Mouse (Mus musculus): ENCODE results near the gene 9330182O14Rik. TPM values are rescaled to one million over a fixed set of nuclear protein-coding genes. Genes with fewer than 3 reads are reported as not detected.
A peak's percentile ranks its signal among the peaks of the same experiment; 100 is the strongest.

Gene 9330182O14Rik
- polyA plus RNA-seq (2016; fragmentation: Nextera tagmentation; extraction: Ambion mirVana), result not detected in 2 replicates

DNA sequence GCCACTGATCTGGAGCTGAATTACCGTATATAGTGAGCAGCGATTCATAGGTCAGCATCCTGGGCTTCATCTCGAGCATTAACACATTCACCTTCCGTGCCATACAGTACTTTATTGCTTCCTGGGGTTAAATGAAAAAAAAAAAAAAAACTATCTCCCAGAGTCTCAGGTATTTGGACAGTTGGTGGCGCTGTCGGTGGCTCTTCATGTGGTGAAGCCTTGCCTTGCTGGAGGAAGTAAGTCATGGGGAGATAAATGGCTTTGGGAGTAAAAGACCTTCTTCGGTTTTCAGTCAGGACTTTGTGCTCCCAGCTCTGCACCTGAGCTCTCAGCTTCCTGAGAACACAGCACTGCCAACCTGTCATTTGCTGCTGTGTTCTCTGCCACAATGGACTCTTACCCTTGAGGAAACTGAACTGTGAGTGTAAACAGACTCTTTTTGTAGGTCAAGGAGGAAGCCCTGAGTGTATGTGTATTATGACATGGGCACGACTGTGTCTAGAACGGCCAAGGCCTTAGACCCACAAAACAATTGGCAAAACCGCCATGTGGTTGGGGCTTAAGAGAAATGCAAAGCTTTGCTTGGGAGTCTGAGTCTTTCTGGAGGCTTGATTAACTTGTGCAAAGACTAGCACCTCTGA lies at the start of gene 9330182O14Rik:
9330182O14Rik (plus strand) TSS at position 214 of the 641 bp plus-strand sequence.
- Histone ChIP-seq H3K27me3 (replicated peaks) (no peaks in the 10 kb centered on the region; the same call in 1 of the 2 replicates), H3K9me3 (replicated peaks) (no peaks in the 10 kb centered on the region), H3K27ac (no peak within 1 kb of the TSS), H3K9ac (no peak within 1 kb of the TSS), H3K4me1 (no peaks in the 10 kb centered on the region), H3K4me3 (no peak within 1 kb of the TSS), H3K36me3 (no peaks in the 10 kb centered on the region), H3K4me2 (no peak within 1 kb of the TSS)
- no peak for ATAC-seq
- 36% methylated on average over 10 of the region's 10 CpGs for WGBS (ENCODE audit: insufficient replicate concordance)

DNA sequence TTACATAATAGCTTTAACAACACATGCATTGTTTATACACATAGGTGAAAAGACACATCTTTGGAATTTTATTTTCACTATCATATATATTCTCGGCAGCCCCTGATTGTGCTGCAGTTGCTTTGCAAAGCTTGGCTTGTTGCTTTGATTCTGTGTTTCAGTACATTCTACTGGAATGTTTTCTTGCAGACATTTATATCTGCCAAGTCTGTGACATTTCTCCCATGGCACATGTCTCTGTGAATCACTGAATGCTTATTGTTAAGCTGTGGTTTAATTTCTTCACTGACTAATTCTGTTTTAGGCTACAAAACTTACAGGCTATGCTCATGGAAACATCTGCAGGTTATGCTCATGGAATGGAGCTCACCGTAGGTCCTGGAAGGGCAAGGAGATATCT lies 30.9 kb upstream of the 9330182O14Rik start:
- ATAC-seq, result no peak
- 72% methylated on average over 2 of the region's 2 CpGs for WGBS (ENCODE audit: insufficient replicate concordance)
- no peak overlapping the region for H3K4me3 ChIP-seq
- no peaks in the 10 kb centered on the region for H3K4me1 ChIP-seq
- no peak overlapping the region for H3K27ac ChIP-seq
- no peak overlapping the region for H3K9ac ChIP-seq
- H3K9me3 ChIP-seq (replicated peaks), result no peaks in the 10 kb centered on the region
- H3K27me3 ChIP-seq (replicated peaks), result no peaks in the 10 kb centered on the region
- no peak overlapping the region for H3K4me2 ChIP-seq
- H3K36me3 ChIP-seq, result no peaks in the 10 kb centered on the region

- H3K4me1 ChIP-seq, result no peaks in the 10 kb centered on the region
- H3K9me3 ChIP-seq (replicated peaks), result no peaks in the 10 kb centered on the region
- H3K4me2 ChIP-seq, result no peak overlapping the region
- H3K36me3 ChIP-seq, result no peaks in the 10 kb centered on the region
- no peak overlapping the region for H3K27ac ChIP-seq
- ATAC-seq, result no peak
- 77% methylated on average over 4 of the region's 4 CpGs for WGBS (ENCODE audit: insufficient replicate concordance)
- H3K27me3 ChIP-seq (replicated peaks), result no peaks in the 10 kb centered on the region
- H3K9ac ChIP-seq, result no peak overlapping the region
- H3K4me3 ChIP-seq, result no peak overlapping the region
These were observed 28.5 kb upstream of the 9330182O14Rik start for GRCm38 (mm10) chr15:40105712-40106111.

GRCm38 (mm10) chr15:40113888-40114576 lies 20.1 kb upstream of the 9330182O14Rik start:
- 0 out of 2 replicates have a peak, but pooled peaks cover 4% of the 10 kb centered on the region for H3K4me1 ChIP-seq
- H3K4me2 ChIP-seq, result peak overlapping the region; percentile 31; the same call in 1 of the 2 replicates
- no peak for ATAC-seq
- no peaks in the 10 kb centered on the region for H3K36me3 ChIP-seq
- H3K9me3 ChIP-seq (replicated peaks), result no peaks in the 10 kb centered on the region
- WGBS (ENCODE audit: insufficient replicate concordance), result 28% methylated on average over 15 of the region's 18 CpGs
- H3K9ac ChIP-seq, result no peak overlapping the region
- no peaks in the 10 kb centered on the region for H3K27me3 ChIP-seq (replicated peaks)
- H3K27ac ChIP-seq, result no peak overlapping the region
- no peak overlapping the region for H3K4me3 ChIP-seq

- no peak overlapping the region for H3K27ac ChIP-seq
- H3K27me3 ChIP-seq (replicated peaks), result no peaks in the 10 kb centered on the region
- H3K4me3 ChIP-seq, result no peak overlapping the region
- WGBS (ENCODE audit: insufficient replicate concordance), result 42% methylated on average over 22 of the region's 22 CpGs
- H3K4me2 ChIP-seq, result peak overlapping the region; percentile 31
- no peaks in the 10 kb centered on the region for H3K36me3 ChIP-seq
- H3K4me1 ChIP-seq, result 0 out of 2 replicates have a peak, but pooled peaks cover 4% of the 10 kb centered on the region
- ATAC-seq, result no peak
- H3K9me3 ChIP-seq (replicated peaks), result no peaks in the 10 kb centered on the region
- no peak overlapping the region for H3K9ac ChIP-seq
These were observed 19.4 kb upstream of the 9330182O14Rik start for GRCm38 (mm10) chr15:40114600-40115271.

- Histone ChIP-seq H3K9me3 (replicated peaks) (no peaks in the 10 kb centered on the region), H3K9ac (no peak overlapping the region), H3K27me3 (replicated peaks) (no peaks in the 10 kb centered on the region), H3K4me3 (no peak overlapping the region), H3K27ac (no peak overlapping the region), H3K4me1 (0 out of 2 replicates have a peak, but pooled peaks cover 4% of the 10 kb centered on the region), H3K36me3 (no peaks in the 10 kb centered on the region), H3K4me2 (no peak overlapping the region)
- ATAC-seq, result no peak
- WGBS (ENCODE audit: insufficient replicate concordance), result 65% methylated on average over 3 of the region's 3 CpGs
These were observed 17.8 kb upstream of the 9330182O14Rik start for GRCm38 (mm10) chr15:40116396-40116795.

DNA sequence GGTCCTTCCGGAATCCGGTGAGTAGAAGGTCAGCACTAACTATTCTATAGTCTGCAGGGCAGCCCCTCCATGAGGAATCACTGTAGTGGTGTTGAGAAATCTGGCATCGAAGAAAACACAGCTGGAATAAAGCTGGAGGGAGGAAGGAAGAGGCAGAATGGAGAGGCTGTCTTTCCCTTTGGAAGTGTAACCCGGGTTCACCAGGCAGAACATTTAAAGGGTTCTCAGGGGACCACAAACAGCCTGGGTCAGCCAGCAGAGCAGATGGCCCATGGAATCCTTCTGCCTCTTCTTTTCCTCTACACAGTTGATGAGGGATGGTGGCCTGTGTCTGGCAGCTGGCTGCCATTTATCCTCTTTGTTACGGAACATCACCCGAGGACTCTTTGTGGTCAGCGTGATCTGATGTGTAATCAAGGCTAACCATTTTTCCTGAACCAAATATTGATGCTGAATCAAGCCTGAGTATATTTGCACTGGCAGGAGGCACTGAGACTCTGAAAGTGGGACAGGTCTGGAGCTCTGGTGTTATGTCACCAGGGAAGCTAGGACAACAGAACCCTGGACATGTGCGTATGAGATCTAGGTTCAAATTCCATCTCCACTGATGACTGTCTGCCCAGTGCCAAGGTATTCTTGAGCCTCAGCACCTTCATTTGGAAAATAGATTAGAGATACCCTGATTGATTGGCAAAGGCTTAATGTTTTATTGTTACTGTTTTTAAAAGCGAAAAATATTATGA lies 9.8 kb upstream of the 9330182O14Rik start:
- Histone ChIP-seq H3K27me3 (replicated peaks) (no peaks in the 10 kb centered on the region), H3K9me3 (replicated peaks) (no peaks in the 10 kb centered on the region), H3K4me3 (no peak overlapping the region), H3K36me3 (no peaks in the 10 kb centered on the region), H3K4me2 (no peak overlapping the region), H3K9ac (no peak overlapping the region), H3K4me1 (no peaks in the 10 kb centered on the region), H3K27ac (no peak overlapping the region)
- ATAC-seq, result no peak
- 71% methylated on average over 9 of the region's 9 CpGs for WGBS (ENCODE audit: insufficient replicate concordance)

GRCm38 (mm10) chr15:40129496-40129895 lies 4.7 kb upstream of the 9330182O14Rik start:
- no peak overlapping the region for H3K27ac ChIP-seq
- H3K4me3 ChIP-seq, result no peak overlapping the region
- H3K36me3 ChIP-seq, result no peaks in the 10 kb centered on the region
- H3K27me3 ChIP-seq (replicated peaks), result no peaks in the 10 kb centered on the region; the same call in 1 of the 2 replicates
- WGBS (ENCODE audit: insufficient replicate concordance), result 60% methylated on average over 5 of the region's 5 CpGs
- no peak overlapping the region for H3K4me2 ChIP-seq
- H3K9me3 ChIP-seq (replicated peaks), result no peaks in the 10 kb centered on the region
- no peak overlapping the region for H3K9ac ChIP-seq
- no peaks in the 10 kb centered on the region for H3K4me1 ChIP-seq
- ATAC-seq, result no peak

- no peaks in the 10 kb centered on the region for H3K4me1 ChIP-seq
- no peak overlapping the region for H3K9ac ChIP-seq
- H3K36me3 ChIP-seq, result no peaks in the 10 kb centered on the region
- 14% methylated on average over 15 of the region's 15 CpGs for WGBS (ENCODE audit: insufficient replicate concordance)
- H3K4me2 ChIP-seq, result no peak overlapping the region
- H3K4me3 ChIP-seq, result no peak overlapping the region
- no peaks in the 10 kb centered on the region for H3K9me3 ChIP-seq (replicated peaks)
- no peak overlapping the region for H3K27ac ChIP-seq
- no peaks in the 10 kb centered on the region; the same call in 1 of the 2 replicates for H3K27me3 ChIP-seq (replicated peaks)
- ATAC-seq, result no peak
These were observed 3.2 kb upstream of the 9330182O14Rik start for GRCm38 (mm10) chr15:40130880-40131478.

- WGBS (ENCODE audit: insufficient replicate concordance), result 68% methylated on average over 4 of the region's 4 CpGs
- H3K36me3 ChIP-seq, result no peaks in the 10 kb centered on the region
- no peak overlapping the region for H3K4me2 ChIP-seq
- H3K9me3 ChIP-seq (replicated peaks), result no peaks in the 10 kb centered on the region
- H3K4me1 ChIP-seq, result no peaks in the 10 kb centered on the region
- no peak overlapping the region for H3K9ac ChIP-seq
- no peak for ATAC-seq
- H3K4me3 ChIP-seq, result no peak overlapping the region
- no peak overlapping the region for H3K27ac ChIP-seq
- no peaks in the 10 kb centered on the region; the same call in 1 of the 2 replicates for H3K27me3 ChIP-seq (replicated peaks)
These were observed 1.8 kb upstream of the 9330182O14Rik start for GRCm38 (mm10) chr15:40132408-40132807.

DNA sequence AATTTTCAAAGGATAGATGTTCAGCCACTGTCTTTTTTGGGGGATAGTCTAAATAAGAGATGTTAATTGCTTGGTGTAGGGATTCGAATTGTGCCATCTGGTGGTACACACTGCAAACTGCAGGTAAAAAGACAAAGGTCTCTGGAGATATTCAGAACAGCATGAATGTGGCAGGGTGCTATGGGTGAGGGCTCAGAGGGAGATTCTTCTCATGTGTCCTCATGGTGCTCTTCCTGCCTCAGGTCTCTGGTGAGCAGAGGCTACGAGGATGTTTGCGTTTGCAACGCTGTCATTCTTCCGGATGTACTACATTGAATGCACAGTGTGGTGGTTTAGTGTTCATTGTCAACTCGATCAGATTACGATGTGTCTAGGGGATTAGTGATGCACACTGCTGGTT lies 10.1 kb downstream of the 9330182O14Rik start:
- no peak overlapping the region for H3K27ac ChIP-seq
- no peak overlapping the region for H3K4me2 ChIP-seq
- no peaks in the 10 kb centered on the region for H3K27me3 ChIP-seq (replicated peaks)
- H3K9ac ChIP-seq, result no peak overlapping the region
- H3K4me3 ChIP-seq, result no peak overlapping the region
- H3K36me3 ChIP-seq, result no peaks in the 10 kb centered on the region
- ATAC-seq, result no peak
- no peaks in the 10 kb centered on the region for H3K4me1 ChIP-seq
- 36% methylated on average over 7 of the region's 7 CpGs for WGBS (ENCODE audit: insufficient replicate concordance)
- no peaks in the 10 kb centered on the region for H3K9me3 ChIP-seq (replicated peaks)

Data from liver, embryonic 12.5 days (tissue).